Mouse (Mus musculus): ENCODE results near the gene Speg. TPM values are rescaled to one million over a fixed set of nuclear protein-coding genes. Genes with fewer than 3 reads are reported as not detected.
A peak's percentile ranks its signal among the peaks of the same experiment; 100 is the strongest.

The Speg gene
- total RNA-seq, 1 experiment = 31.2 TPM

GRCm38 (mm10) chr1:75435475-75436328, 60.6 kb downstream of the Speg start, which contains the start of gene Gmppa:
TSS of gene Gmppa (plus strand) at chr1:75435930.
- peaks cover 4 to 9% of the 10 kb centered on the region in 2 experiments; a peak in 2 of 4 replicates for H3K4me1 ChIP-seq (ENCODE audit: control insufficient read depth in 2 of 2, insufficient read depth in 2 of 2, low read length in 2 of 2, poor library complexity in 1 of 2)

GRCm38 (mm10) chr1:75438782-75439181, 63.7 kb downstream of the Speg start:
- TF ChIP-seq MAFK (IDR thresholded peaks at IDR 0.05; ENCODE audit: insufficient read depth, low read depth, low read length) (no peak), HCFC1 (IDR thresholded peaks at IDR 0.05; ENCODE audit: borderline replicate concordance, insufficient read depth, low read length) (no peak), ZC3H11A (IDR thresholded peaks at IDR 0.05; ENCODE audit: borderline replicate concordance, low read depth, low read length) (no peak), CHD2 (IDR thresholded peaks at IDR 0.05; ENCODE audit: low read depth, low read length) (no peak), ZNF384 (IDR thresholded peaks at IDR 0.05; ENCODE audit: low read depth, low read length) (no peak)
- Histone ChIP-seq H3K4me3 (ENCODE audit: insufficient read depth in 1 of 2, low read depth in 1 of 2, low read length in 2 of 2, poor library complexity in 1 of 2, severe bottlenecking in 1 of 2) (no peak overlapping the region), H3K9me3 (ENCODE audit: control insufficient read depth, insufficient read depth, low read depth, low read length) (no peaks in the 10 kb centered on the region), H3K9ac (ENCODE audit: insufficient read depth, low read depth, low read length, poor library complexity, severe bottlenecking) (no peak overlapping the region), H3K4me1 (ENCODE audit: control insufficient read depth in 2 of 2, insufficient read depth in 2 of 2, low read length in 2 of 2, poor library complexity in 1 of 2) (peaks cover 8 to 29% of the 10 kb centered on the region in 2 experiments), H3K36me3 (ENCODE audit: control insufficient read depth, insufficient read depth, low read length, poor library complexity, severe bottlenecking) (peaks cover 7% of the 10 kb centered on the region; the same call in 1 of the 2 replicates), H3K27ac (ENCODE audit: insufficient read depth, low read depth, low read length, poor library complexity, severe bottlenecking) (no peak overlapping the region)
- in situ Hi-C loops (cut with MboI; ENCODE audit: low sequenced_read_pairs in 2 of 2, unreplicated experiment in 2 of 2) = no loop called here
- DNase-seq (ENCODE audit: low read depth, low spot score) = no peak

More at GRCm38 (mm10) chr1:75435475-75436328, 60.6 kb downstream of the Speg start, which contains the start of gene Gmppa:
- Histone ChIP-seq H3K27ac (ENCODE audit: insufficient read depth, low read depth, low read length, poor library complexity, severe bottlenecking) (no peak within 1 kb of the TSS; the same call in 1 of the 2 replicates), H3K9ac (ENCODE audit: insufficient read depth, low read depth, low read length, poor library complexity, severe bottlenecking) (peak within 1 kb of the TSS; percentile 92), H3K36me3 (ENCODE audit: control insufficient read depth, insufficient read depth, low read length, poor library complexity, severe bottlenecking) (0 out of 2 replicates have a peak, but pooled peaks cover 2% of the 10 kb centered on the region), H3K9me3 (ENCODE audit: control insufficient read depth, insufficient read depth, low read depth, low read length) (no peaks in the 10 kb centered on the region), H3K4me3 (ENCODE audit: insufficient read depth in 1 of 2, low read depth in 1 of 2, low read length in 2 of 2, poor library complexity in 1 of 2, severe bottlenecking in 1 of 2) (peak within 1 kb of the TSS; percentile 92 to 95)
- peak; percentile 85 for DNase-seq (ENCODE audit: low read depth, low spot score)
- in situ Hi-C loops (cut with MboI; ENCODE audit: low sequenced_read_pairs in 2 of 2, unreplicated experiment in 2 of 2) = no loop called here
- TF ChIP-seq CHD2 (IDR thresholded peaks at IDR 0.05; ENCODE audit: low read depth, low read length) (peak; percentile 95), HCFC1 (IDR thresholded peaks at IDR 0.05; ENCODE audit: borderline replicate concordance, insufficient read depth, low read length) (peak; percentile 96), ZC3H11A (IDR thresholded peaks at IDR 0.05; ENCODE audit: borderline replicate concordance, low read depth, low read length) (no peak), ZNF384 (IDR thresholded peaks at IDR 0.05; ENCODE audit: low read depth, low read length) (no peak), MAFK (IDR thresholded peaks at IDR 0.05; ENCODE audit: insufficient read depth, low read depth, low read length) (no peak)

- no peak for TF ChIP-seq MAFK (IDR thresholded peaks at IDR 0.05; ENCODE audit: insufficient read depth, low read depth, low read length)
- no peak for TF ChIP-seq CHD2 (IDR thresholded peaks at IDR 0.05; ENCODE audit: low read depth, low read length)
- no peak for TF ChIP-seq HCFC1 (IDR thresholded peaks at IDR 0.05; ENCODE audit: borderline replicate concordance, insufficient read depth, low read length)
- no peak for TF ChIP-seq ZC3H11A (IDR thresholded peaks at IDR 0.05; ENCODE audit: borderline replicate concordance, low read depth, low read length)
- no peak for TF ChIP-seq ZNF384 (IDR thresholded peaks at IDR 0.05; ENCODE audit: low read depth, low read length)
- H3K27ac ChIP-seq (ENCODE audit: insufficient read depth, low read depth, low read length, poor library complexity, severe bottlenecking) = no peak overlapping the region
These were observed 65.6 kb downstream of the Speg start for GRCm38 (mm10) chr1:75440661-75441060.

GRCm38 (mm10) chr1:75441471-75441996, 66.4 kb downstream of the Speg start:
- H3K4me3 ChIP-seq (ENCODE audit: insufficient read depth in 1 of 2, low read depth in 1 of 2, low read length in 2 of 2, poor library complexity in 1 of 2, severe bottlenecking in 1 of 2) = no peak overlapping the region
- no peak overlapping the region for H3K27ac ChIP-seq (ENCODE audit: insufficient read depth, low read depth, low read length, poor library complexity, severe bottlenecking)
- no peaks in the 10 kb centered on the region for H3K9me3 ChIP-seq (ENCODE audit: control insufficient read depth, insufficient read depth, low read depth, low read length)
- TF ChIP-seq HCFC1 (IDR thresholded peaks at IDR 0.05; ENCODE audit: borderline replicate concordance, insufficient read depth, low read length) (no peak), CHD2 (IDR thresholded peaks at IDR 0.05; ENCODE audit: low read depth, low read length) (no peak), ZC3H11A (IDR thresholded peaks at IDR 0.05; ENCODE audit: borderline replicate concordance, low read depth, low read length) (no peak), ZNF384 (IDR thresholded peaks at IDR 0.05; ENCODE audit: low read depth, low read length) (no peak), MAFK (IDR thresholded peaks at IDR 0.05; ENCODE audit: insufficient read depth, low read depth, low read length) (no peak)
- no peak overlapping the region for H3K9ac ChIP-seq (ENCODE audit: insufficient read depth, low read depth, low read length, poor library complexity, severe bottlenecking)
- DNase-seq (ENCODE audit: low read depth, low spot score) = no peak
- H3K4me1 ChIP-seq (ENCODE audit: control insufficient read depth in 2 of 2, insufficient read depth in 2 of 2, low read length in 2 of 2, poor library complexity in 1 of 2) = peaks cover 8 to 44% of the 10 kb centered on the region in 2 experiments
- peaks cover 7% of the 10 kb centered on the region; the same call in 1 of the 2 replicates for H3K36me3 ChIP-seq (ENCODE audit: control insufficient read depth, insufficient read depth, low read length, poor library complexity, severe bottlenecking)
- in situ Hi-C loops (cut with MboI; ENCODE audit: low sequenced_read_pairs in 2 of 2, unreplicated experiment in 2 of 2) = no loop called here

More at GRCm38 (mm10) chr1:75440661-75441060, 65.6 kb downstream of the Speg start:
- DNase-seq (ENCODE audit: low read depth, low spot score) = no peak
- peaks cover 7% of the 10 kb centered on the region; the same call in 1 of the 2 replicates for H3K36me3 ChIP-seq (ENCODE audit: control insufficient read depth, insufficient read depth, low read length, poor library complexity, severe bottlenecking)
- no peaks in the 10 kb centered on the region for H3K9me3 ChIP-seq (ENCODE audit: control insufficient read depth, insufficient read depth, low read depth, low read length)
- no peak overlapping the region for H3K4me3 ChIP-seq (ENCODE audit: insufficient read depth in 1 of 2, low read depth in 1 of 2, low read length in 2 of 2, poor library complexity in 1 of 2, severe bottlenecking in 1 of 2)
- H3K9ac ChIP-seq (ENCODE audit: insufficient read depth, low read depth, low read length, poor library complexity, severe bottlenecking) = no peak overlapping the region
- peaks cover 11 to 39% of the 10 kb centered on the region in 2 experiments for H3K4me1 ChIP-seq (ENCODE audit: control insufficient read depth in 2 of 2, insufficient read depth in 2 of 2, low read length in 2 of 2, poor library complexity in 1 of 2)
- in situ Hi-C loops (cut with MboI; ENCODE audit: low sequenced_read_pairs in 2 of 2, unreplicated experiment in 2 of 2) = no loop called here

Data from ES-E14 (cell line).